Mouse (Mus musculus) testis, postnatal 14 days (tissue): Measurements from ENCODE around the gene Palld.

Experiments used
- DNase-seq: peaks from one replicate; pipeline ENCODE4 v3.0.0; 2021; ENCODE audit warnings: low spot score

Gene Palld

GRCm38 (mm10) chr8:61774161-61774560 is 128.3 kb downstream of the Palld start:
- DNase-seq, result no peak

- no peak for DNase-seq
Observed at GRCm38 (mm10) chr8:61773595-61774088, 128.8 kb downstream of the Palld start.

- DNase-seq, result no peak
Observed at GRCm38 (mm10) chr8:61771328-61771727, 131.2 kb downstream of the Palld start.

GRCm38 (mm10) chr8:61769340-61769879 is 133.1 kb downstream of the Palld start:
- no peak for DNase-seq

- no peak for DNase-seq
Observed at GRCm38 (mm10) chr8:61760190-61760578, 142.3 kb downstream of the Palld start.

GRCm38 (mm10) chr8:61759327-61760189 is 142.9 kb downstream of the Palld start:
- DNase-seq, result peak; percentile 27

GRCm38 (mm10) chr8:61758686-61759326 is 143.7 kb downstream of the Palld start:
- no peak for DNase-seq

- no peak for DNase-seq
Observed at GRCm38 (mm10) chr8:61756971-61757965, 145.2 kb downstream of the Palld start.

GRCm38 (mm10) chr8:61755186-61755585 is 147.3 kb downstream of the Palld start:
- no peak for DNase-seq

- no peak for DNase-seq
Observed at GRCm38 (mm10) chr8:61747070-61747469, 155.4 kb downstream of the Palld start.

- DNase-seq, result no peak
Observed at GRCm38 (mm10) chr8:61745181-61745980, 157.1 kb downstream of the Palld start.

GRCm38 (mm10) chr8:61743764-61744562 is 158.5 kb downstream of the Palld start:
- no peak for DNase-seq

- no peak for DNase-seq
Observed at GRCm38 (mm10) chr8:61737465-61737864, 165.0 kb downstream of the Palld start.

GRCm38 (mm10) chr8:61736739-61737243 is 165.7 kb downstream of the Palld start:
- DNase-seq, result no peak

GRCm38 (mm10) chr8:61736117-61736516 is 166.4 kb downstream of the Palld start:
- no peak for DNase-seq

GRCm38 (mm10) chr8:61734164-61734563 is 168.3 kb downstream of the Palld start:
- no peak for DNase-seq

- DNase-seq, result no peak
Observed at GRCm38 (mm10) chr8:61732184-61732583, 170.3 kb downstream of the Palld start.

GRCm38 (mm10) chr8:61731306-61732088 is 171.0 kb downstream of the Palld start:
- DNase-seq, result no peak

GRCm38 (mm10) chr8:61730669-61731068 is 171.8 kb downstream of the Palld start:
- no peak for DNase-seq
